Mouse (Mus musculus): ENCODE results near the gene AA467197. TPM values are rescaled to one million over a fixed set of nuclear protein-coding genes. Genes with fewer than 3 reads are reported as not detected.

AA467197 gene
- total RNA-seq (2012; rRNA removed) = 0.53 and 0.54 TPM in 2 replicates

DNA sequence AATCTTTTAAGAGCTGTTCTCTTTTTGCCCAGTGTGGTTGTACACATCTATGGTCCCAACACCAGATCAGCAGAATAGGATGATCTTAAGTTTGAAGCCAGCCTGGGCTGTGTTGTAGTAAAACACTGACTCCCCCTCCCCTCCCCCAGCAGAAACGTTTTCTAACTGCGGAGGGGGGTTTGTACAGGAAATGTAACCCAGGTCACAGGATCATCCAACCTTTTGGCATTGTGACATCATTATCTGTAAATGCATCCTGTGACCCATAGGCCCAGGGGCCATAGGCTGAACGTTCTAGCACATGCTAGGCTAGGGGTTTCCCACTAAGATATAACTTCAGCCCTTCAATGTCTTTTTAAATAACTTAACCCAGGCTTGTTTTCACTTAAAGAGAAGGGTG, at the start of gene AA467197:
Gene AA467197, plus strand, starts transcription at position 301 of the 400 bp plus-strand sequence.
- Histone ChIP-seq H3K27ac (ENCODE audit: insufficient read depth, low read depth, low read length, poor library complexity, severe bottlenecking) (no peak within 1 kb of the TSS), H3K9ac (ENCODE audit: insufficient read depth, low read depth, low read length, poor library complexity, severe bottlenecking) (peak within 1 kb of the TSS; percentile 53), H3K4me3 (ENCODE audit: insufficient read depth in 1 of 2, low read depth in 1 of 2, low read length in 2 of 2, poor library complexity in 1 of 2, severe bottlenecking in 1 of 2) (peak within 1 kb of the TSS; percentile 65 to 66), H3K4me1 (ENCODE audit: control insufficient read depth in 2 of 2, insufficient read depth in 2 of 2, low read length in 2 of 2, poor library complexity in 1 of 2) (no peaks in the 10 kb centered on the region; a peak in 1 of 4 replicates), H3K9me3 (ENCODE audit: control insufficient read depth, insufficient read depth, low read depth, low read length) (no peaks in the 10 kb centered on the region), H3K36me3 (ENCODE audit: control insufficient read depth, insufficient read depth, low read length, poor library complexity, severe bottlenecking) (peaks cover 3% of the 10 kb centered on the region; the same call in 1 of the 2 replicates)
- TF ChIP-seq MAFK (IDR thresholded peaks at IDR 0.05; ENCODE audit: insufficient read depth, low read depth, low read length) (no peak), HCFC1 (IDR thresholded peaks at IDR 0.05; ENCODE audit: borderline replicate concordance, insufficient read depth, low read length) (no peak), ZNF384 (IDR thresholded peaks at IDR 0.05; ENCODE audit: low read depth, low read length) (no peak), ZC3H11A (IDR thresholded peaks at IDR 0.05; ENCODE audit: borderline replicate concordance, low read depth, low read length) (no peak), CHD2 (IDR thresholded peaks at IDR 0.05; ENCODE audit: low read depth, low read length) (no peak)
- in situ Hi-C loops (cut with MboI; ENCODE audit: low sequenced_read_pairs in 2 of 2, unreplicated experiment in 2 of 2) = no loop called here
- DNase-seq (ENCODE audit: low read depth, low spot score) = no peak

DNA sequence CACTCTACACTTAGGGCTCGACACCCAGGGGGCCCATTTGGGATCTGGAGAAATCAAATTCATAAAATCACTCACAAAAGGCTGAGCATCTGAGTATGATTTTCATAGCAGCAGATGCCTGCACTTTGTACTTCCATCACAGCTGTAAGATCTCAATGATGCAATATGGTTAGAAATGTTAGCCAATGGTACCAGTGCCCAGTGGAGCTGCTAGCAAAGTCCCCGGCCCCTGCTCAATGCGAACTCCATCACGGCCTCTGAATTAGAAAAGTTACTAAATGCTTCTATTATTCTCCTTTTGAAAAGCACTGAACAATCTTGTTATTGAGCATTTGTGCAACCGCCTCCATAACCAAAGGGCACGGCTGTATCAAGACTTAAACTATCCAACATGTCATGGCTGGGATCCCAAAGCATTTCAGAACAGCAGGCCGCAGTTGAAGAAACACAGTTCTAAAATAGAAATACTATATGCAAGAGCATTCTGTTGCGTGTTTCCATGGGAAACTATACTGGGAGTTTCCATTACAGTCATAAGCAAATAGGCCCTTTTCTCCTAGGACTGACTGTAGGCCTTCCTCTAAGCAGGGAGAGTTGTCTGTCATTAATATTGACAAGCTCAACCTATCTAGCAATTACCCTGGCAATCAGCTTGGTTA, 48.8 kb upstream of the AA467197 start:
- H3K9ac ChIP-seq (ENCODE audit: insufficient read depth, low read depth, low read length, poor library complexity, severe bottlenecking) = no peak overlapping the region
- H3K36me3 ChIP-seq (ENCODE audit: control insufficient read depth, insufficient read depth, low read length, poor library complexity, severe bottlenecking) = no peaks in the 10 kb centered on the region
- H3K9me3 ChIP-seq (ENCODE audit: control insufficient read depth, insufficient read depth, low read depth, low read length) = no peaks in the 10 kb centered on the region
- no peak overlapping the region for H3K27ac ChIP-seq (ENCODE audit: insufficient read depth, low read depth, low read length, poor library complexity, severe bottlenecking)
- H3K4me1 ChIP-seq (ENCODE audit: control insufficient read depth in 2 of 2, insufficient read depth in 2 of 2, low read length in 2 of 2, poor library complexity in 1 of 2) = no peaks in the 10 kb centered on the region
- DNase-seq (ENCODE audit: low read depth, low spot score) = no peak
- TF ChIP-seq ZC3H11A (IDR thresholded peaks at IDR 0.05; ENCODE audit: borderline replicate concordance, low read depth, low read length) = no peak
- no peak for TF ChIP-seq HCFC1 (IDR thresholded peaks at IDR 0.05; ENCODE audit: borderline replicate concordance, insufficient read depth, low read length)
- TF ChIP-seq ZNF384 (IDR thresholded peaks at IDR 0.05; ENCODE audit: low read depth, low read length) = no peak
- TF ChIP-seq MAFK (IDR thresholded peaks at IDR 0.05; ENCODE audit: insufficient read depth, low read depth, low read length) = no peak
- TF ChIP-seq CHD2 (IDR thresholded peaks at IDR 0.05; ENCODE audit: low read depth, low read length) = no peak
- H3K4me3 ChIP-seq (ENCODE audit: insufficient read depth in 1 of 2, low read depth in 1 of 2, low read length in 2 of 2, poor library complexity in 1 of 2, severe bottlenecking in 1 of 2) = no peak overlapping the region
- in situ Hi-C loops (cut with MboI; ENCODE audit: low sequenced_read_pairs in 2 of 2, unreplicated experiment in 2 of 2) = no loop called here

DNA sequence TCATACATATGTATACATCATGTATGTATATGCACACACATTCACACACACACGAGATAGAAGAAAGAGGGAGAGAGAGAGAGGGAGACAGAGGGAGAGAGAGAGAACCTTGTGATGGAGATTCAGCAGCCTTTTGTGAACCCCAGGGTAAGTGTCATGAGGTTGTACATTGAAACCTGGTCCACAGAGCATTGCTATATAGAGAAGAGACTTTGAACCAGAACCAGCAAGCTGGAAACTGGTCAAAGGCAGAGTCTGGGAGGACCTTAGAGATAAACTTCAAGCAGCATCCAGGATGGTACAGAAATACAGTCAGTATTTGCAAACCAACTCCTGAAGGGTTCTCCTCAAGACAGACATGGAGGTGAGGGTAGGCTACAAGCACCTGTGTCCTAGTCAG, 46.4 kb upstream of the AA467197 start:
- H3K9ac ChIP-seq (ENCODE audit: insufficient read depth, low read depth, low read length, poor library complexity, severe bottlenecking) = no peak overlapping the region
- H3K4me3 ChIP-seq (ENCODE audit: insufficient read depth in 1 of 2, low read depth in 1 of 2, low read length in 2 of 2, poor library complexity in 1 of 2, severe bottlenecking in 1 of 2) = no peak overlapping the region
- no peak for DNase-seq (ENCODE audit: low read depth, low spot score)
- H3K27ac ChIP-seq (ENCODE audit: insufficient read depth, low read depth, low read length, poor library complexity, severe bottlenecking) = no peak overlapping the region
- no peaks in the 10 kb centered on the region for H3K9me3 ChIP-seq (ENCODE audit: control insufficient read depth, insufficient read depth, low read depth, low read length)
- no peaks in the 10 kb centered on the region for H3K4me1 ChIP-seq (ENCODE audit: control insufficient read depth in 2 of 2, insufficient read depth in 2 of 2, low read length in 2 of 2, poor library complexity in 1 of 2)
- H3K36me3 ChIP-seq (ENCODE audit: control insufficient read depth, insufficient read depth, low read length, poor library complexity, severe bottlenecking) = no peaks in the 10 kb centered on the region
- in situ Hi-C loops (cut with MboI; ENCODE audit: low sequenced_read_pairs in 2 of 2, unreplicated experiment in 2 of 2) = no loop called here
- TF ChIP-seq ZC3H11A (IDR thresholded peaks at IDR 0.05; ENCODE audit: borderline replicate concordance, low read depth, low read length) (no peak), MAFK (IDR thresholded peaks at IDR 0.05; ENCODE audit: insufficient read depth, low read depth, low read length) (no peak)

DNA sequence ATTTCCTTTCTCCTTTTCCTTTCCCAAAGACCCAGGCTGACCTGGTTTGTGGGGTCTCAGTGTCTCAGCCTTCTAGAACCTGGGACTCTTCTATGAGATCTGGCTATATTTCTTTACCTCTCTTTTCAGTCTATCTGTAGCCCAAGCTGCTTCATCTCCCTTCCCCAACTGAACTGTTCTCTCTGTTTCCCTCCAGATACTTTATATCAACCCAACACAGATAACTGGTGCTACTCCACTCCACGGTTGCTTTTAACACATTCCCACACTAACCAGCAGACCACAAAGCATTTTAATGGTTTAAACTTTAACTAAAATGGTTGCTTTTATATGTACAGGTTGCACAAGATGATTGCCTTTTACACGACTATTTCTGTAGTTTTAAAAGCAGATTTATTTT, 45.6 kb upstream of the AA467197 start:
- no peak overlapping the region for H3K9ac ChIP-seq (ENCODE audit: insufficient read depth, low read depth, low read length, poor library complexity, severe bottlenecking)
- no peak overlapping the region for H3K4me3 ChIP-seq (ENCODE audit: insufficient read depth in 1 of 2, low read depth in 1 of 2, low read length in 2 of 2, poor library complexity in 1 of 2, severe bottlenecking in 1 of 2)
- no peak for DNase-seq (ENCODE audit: low read depth, low spot score)
- no peaks in the 10 kb centered on the region for H3K9me3 ChIP-seq (ENCODE audit: control insufficient read depth, insufficient read depth, low read depth, low read length)
- no peaks in the 10 kb centered on the region for H3K4me1 ChIP-seq (ENCODE audit: control insufficient read depth in 2 of 2, insufficient read depth in 2 of 2, low read length in 2 of 2, poor library complexity in 1 of 2)
- no peaks in the 10 kb centered on the region for H3K36me3 ChIP-seq (ENCODE audit: control insufficient read depth, insufficient read depth, low read length, poor library complexity, severe bottlenecking)
- H3K27ac ChIP-seq (ENCODE audit: insufficient read depth, low read depth, low read length, poor library complexity, severe bottlenecking) = no peak overlapping the region
- no peak for TF ChIP-seq HCFC1 (IDR thresholded peaks at IDR 0.05; ENCODE audit: borderline replicate concordance, insufficient read depth, low read length)
- TF ChIP-seq MAFK (IDR thresholded peaks at IDR 0.05; ENCODE audit: insufficient read depth, low read depth, low read length) = no peak
- TF ChIP-seq ZNF384 (IDR thresholded peaks at IDR 0.05; ENCODE audit: low read depth, low read length) = no peak
- no peak for TF ChIP-seq CHD2 (IDR thresholded peaks at IDR 0.05; ENCODE audit: low read depth, low read length)
- TF ChIP-seq ZC3H11A (IDR thresholded peaks at IDR 0.05; ENCODE audit: borderline replicate concordance, low read depth, low read length) = no peak
- in situ Hi-C loops (cut with MboI; ENCODE audit: low sequenced_read_pairs in 2 of 2, unreplicated experiment in 2 of 2) = no loop called here

DNA sequence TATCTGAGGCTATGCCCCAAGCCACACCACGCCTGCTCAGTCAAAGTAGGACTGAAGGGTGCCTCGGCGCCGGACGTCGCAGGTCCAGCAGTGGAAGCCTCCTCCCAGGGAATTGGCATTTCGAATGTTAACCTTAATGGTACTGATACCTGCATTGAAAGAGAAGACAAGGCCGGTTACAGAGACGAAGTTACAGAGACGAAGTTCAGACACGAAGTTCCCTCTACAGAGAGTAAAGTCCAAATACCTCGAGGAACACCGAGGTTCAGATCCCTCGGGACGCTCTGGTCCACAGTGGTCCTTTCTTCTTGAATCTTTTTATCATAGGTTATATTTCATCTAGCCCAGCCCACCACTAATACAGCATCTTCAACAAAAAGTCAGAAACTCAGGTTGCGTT, 41.3 kb upstream of the AA467197 start:
- no peak overlapping the region for H3K4me3 ChIP-seq (ENCODE audit: insufficient read depth in 1 of 2, low read depth in 1 of 2, low read length in 2 of 2, poor library complexity in 1 of 2, severe bottlenecking in 1 of 2)
- TF ChIP-seq HCFC1 (IDR thresholded peaks at IDR 0.05; ENCODE audit: borderline replicate concordance, insufficient read depth, low read length) = no peak
- TF ChIP-seq CHD2 (IDR thresholded peaks at IDR 0.05; ENCODE audit: low read depth, low read length) = no peak
- no peak for TF ChIP-seq ZNF384 (IDR thresholded peaks at IDR 0.05; ENCODE audit: low read depth, low read length)
- no peak for TF ChIP-seq MAFK (IDR thresholded peaks at IDR 0.05; ENCODE audit: insufficient read depth, low read depth, low read length)
- in situ Hi-C loops (cut with MboI; ENCODE audit: low sequenced_read_pairs in 2 of 2, unreplicated experiment in 2 of 2) = no loop called here

More for the DNA sequence above, 41.3 kb upstream of the AA467197 start:
- Histone ChIP-seq H3K36me3 (ENCODE audit: control insufficient read depth, insufficient read depth, low read length, poor library complexity, severe bottlenecking) (no peaks in the 10 kb centered on the region), H3K27ac (ENCODE audit: insufficient read depth, low read depth, low read length, poor library complexity, severe bottlenecking) (no peak overlapping the region), H3K4me1 (ENCODE audit: control insufficient read depth in 2 of 2, insufficient read depth in 2 of 2, low read length in 2 of 2, poor library complexity in 1 of 2) (no peaks in the 10 kb centered on the region), H3K9ac (ENCODE audit: insufficient read depth, low read depth, low read length, poor library complexity, severe bottlenecking) (no peak overlapping the region), H3K9me3 (ENCODE audit: control insufficient read depth, insufficient read depth, low read depth, low read length) (no peaks in the 10 kb centered on the region)
- no peak for DNase-seq (ENCODE audit: low read depth, low spot score)

Data from ES-E14 (cell line).